Mouse (Mus musculus) urinary bladder, postnatal 25 days (tissue): ENCODE measurements around the gene Arid2.
"Not testable (repeated sequence)": the region's sequence is repeated elsewhere in the genome, so short reads cannot be mapped to it uniquely, and the experiment has no call there.

Experiments used
- DNase-seq: peaks from one replicate; pipeline ENCODE4 v3.0.0; 2022; ENCODE audit warnings: low spot score

The Arid2 gene

GRCm38 (mm10) chr15:96287369-96287975, at the start of gene Arid2:
TSS of gene Arid2 (plus strand) at chr15:96287518.
- DNase-seq = peak; percentile 61

- DNase-seq = no peak
Measured at GRCm38 (mm10) chr15:96238071-96238470, 49.2 kb upstream of the Arid2 start.

GRCm38 (mm10) chr15:96244171-96244570, 43.1 kb upstream of the Arid2 start:
- no peak for DNase-seq

GRCm38 (mm10) chr15:96244715-96245114, 42.6 kb upstream of the Arid2 start:
- DNase-seq = not testable (repeated sequence)

GRCm38 (mm10) chr15:96253827-96254226, 33.5 kb upstream of the Arid2 start:
- DNase-seq = no peak

GRCm38 (mm10) chr15:96254356-96254755, 33.0 kb upstream of the Arid2 start:
- no peak for DNase-seq

- DNase-seq = no peak
Measured at GRCm38 (mm10) chr15:96257781-96258180, 29.5 kb upstream of the Arid2 start.

GRCm38 (mm10) chr15:96264614-96265013, 22.7 kb upstream of the Arid2 start:
- no peak for DNase-seq

GRCm38 (mm10) chr15:96267933-96268332, 19.4 kb upstream of the Arid2 start:
- no peak for DNase-seq

GRCm38 (mm10) chr15:96268610-96269009, 18.7 kb upstream of the Arid2 start:
- DNase-seq = no peak

- DNase-seq = no peak
Measured at GRCm38 (mm10) chr15:96269402-96269801, 17.9 kb upstream of the Arid2 start.

- DNase-seq = no peak
Measured at GRCm38 (mm10) chr15:96270272-96270880, 16.9 kb upstream of the Arid2 start.

GRCm38 (mm10) chr15:96272356-96272755, 15.0 kb upstream of the Arid2 start:
- DNase-seq = peak; percentile 26

- DNase-seq = no peak
Measured at GRCm38 (mm10) chr15:96274341-96274740, 13.0 kb upstream of the Arid2 start.

GRCm38 (mm10) chr15:96275198-96275597, 12.1 kb upstream of the Arid2 start:
- no peak for DNase-seq

GRCm38 (mm10) chr15:96275810-96276493, 11.4 kb upstream of the Arid2 start:
- no peak for DNase-seq

GRCm38 (mm10) chr15:96277061-96277460, 10.3 kb upstream of the Arid2 start:
- no peak for DNase-seq

GRCm38 (mm10) chr15:96281236-96281635, 6.1 kb upstream of the Arid2 start:
- no peak for DNase-seq

- no peak for DNase-seq
Measured at GRCm38 (mm10) chr15:96283141-96283540, 4.2 kb upstream of the Arid2 start.

GRCm38 (mm10) chr15:96283920-96284431, 3.3 kb upstream of the Arid2 start:
- peak; percentile 20 for DNase-seq

- peak; percentile 50 for DNase-seq
Measured at GRCm38 (mm10) chr15:96284711-96285322, 2.5 kb upstream of the Arid2 start.

- DNase-seq = peak; percentile 75
Measured at GRCm38 (mm10) chr15:96285323-96286014, 1.8 kb upstream of the Arid2 start.
